Mouse (Mus musculus): ENCODE measurements around the gene Chka. TPM values are rescaled to one million over a fixed set of nuclear protein-coding genes. Genes with fewer than 3 reads are reported as not detected.
A peak's percentile ranks its signal among the peaks of the same experiment; 100 is the strongest.

Gene Chka
- total RNA-seq, 1 experiment = 79.6 TPM

DNA sequence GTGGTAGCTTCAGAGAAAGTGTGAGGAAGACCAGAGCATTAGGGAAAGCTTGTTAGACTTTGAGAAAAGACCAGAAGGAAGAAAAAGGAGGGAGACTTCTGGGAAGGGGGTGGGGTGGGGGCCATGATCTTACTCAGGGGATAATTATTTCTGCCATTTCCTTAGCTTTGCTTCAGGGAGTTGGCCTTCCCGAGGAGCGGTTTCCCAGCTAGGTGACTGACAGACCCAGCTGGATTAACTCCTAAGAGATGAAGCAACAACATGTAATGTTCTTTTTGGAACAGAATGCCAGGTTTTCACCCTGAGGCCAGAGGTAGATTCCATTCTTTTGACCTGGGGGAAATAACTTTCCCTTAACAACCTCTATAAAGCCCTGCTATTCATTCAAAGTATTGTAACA is 11.9 kb upstream of the Chka start:
- Histone ChIP-seq H3K4me3 (ENCODE audit: insufficient read depth in 1 of 2, low read depth in 1 of 2, low read length in 2 of 2, poor library complexity in 1 of 2, severe bottlenecking in 1 of 2) (no peak overlapping the region), H3K36me3 (ENCODE audit: control insufficient read depth, insufficient read depth, low read length, poor library complexity, severe bottlenecking) (no peaks in the 10 kb centered on the region), H3K4me1 (ENCODE audit: control insufficient read depth in 2 of 2, insufficient read depth in 2 of 2, low read length in 2 of 2, poor library complexity in 1 of 2) (peaks cover 22 to 33% of the 10 kb centered on the region in 2 experiments), H3K27ac (ENCODE audit: insufficient read depth, low read depth, low read length, poor library complexity, severe bottlenecking) (peak overlapping the region; percentile 41; the same call in 1 of the 2 replicates), H3K9me3 (ENCODE audit: control insufficient read depth, insufficient read depth, low read depth, low read length) (no peaks in the 10 kb centered on the region), H3K9ac (ENCODE audit: insufficient read depth, low read depth, low read length, poor library complexity, severe bottlenecking) (no peak overlapping the region)
- TF ChIP-seq ZNF384 (IDR thresholded peaks at IDR 0.05; ENCODE audit: low read depth, low read length) = no peak
- TF ChIP-seq CHD2 (IDR thresholded peaks at IDR 0.05; ENCODE audit: low read depth, low read length) = no peak
- TF ChIP-seq HCFC1 (IDR thresholded peaks at IDR 0.05; ENCODE audit: borderline replicate concordance, insufficient read depth, low read length) = no peak
- no peak for TF ChIP-seq ZC3H11A (IDR thresholded peaks at IDR 0.05; ENCODE audit: borderline replicate concordance, low read depth, low read length)
- TF ChIP-seq MAFK (IDR thresholded peaks at IDR 0.05; ENCODE audit: insufficient read depth, low read depth, low read length) = no peak
- DNase-seq (ENCODE audit: low read depth, low spot score) = no peak
- in situ Hi-C loops (cut with MboI; ENCODE audit: low sequenced_read_pairs in 2 of 2, unreplicated experiment in 2 of 2) = no loop called here

DNA sequence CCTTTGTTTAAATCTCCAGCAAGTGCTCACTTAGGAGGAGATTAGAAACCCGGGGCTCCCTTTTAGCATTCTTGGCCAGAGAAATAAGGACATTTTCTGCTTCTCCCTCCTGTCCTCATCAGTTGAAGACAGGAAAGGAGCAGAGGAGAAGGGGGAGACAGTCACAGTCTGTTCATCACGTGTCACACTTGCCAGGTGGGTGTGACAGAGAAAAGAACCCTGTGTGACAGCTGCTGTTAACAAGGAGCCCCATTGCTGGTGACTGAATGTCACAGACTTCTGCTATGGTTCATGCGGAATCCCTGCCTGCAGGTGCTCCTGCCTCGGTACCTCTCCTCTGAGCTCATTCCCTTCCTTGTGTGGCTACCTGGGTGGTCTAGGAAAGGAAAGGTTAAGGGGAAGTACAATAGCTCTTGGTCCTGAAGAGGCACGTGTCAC is 11.3 kb upstream of the Chka start:
- H3K9me3 ChIP-seq (ENCODE audit: control insufficient read depth, insufficient read depth, low read depth, low read length) = no peaks in the 10 kb centered on the region
- in situ Hi-C loops (cut with MboI; ENCODE audit: low sequenced_read_pairs in 2 of 2, unreplicated experiment in 2 of 2) = no loop called here
- no peaks in the 10 kb centered on the region for H3K36me3 ChIP-seq (ENCODE audit: control insufficient read depth, insufficient read depth, low read length, poor library complexity, severe bottlenecking)
- H3K4me3 ChIP-seq (ENCODE audit: insufficient read depth in 1 of 2, low read depth in 1 of 2, low read length in 2 of 2, poor library complexity in 1 of 2, severe bottlenecking in 1 of 2) = no peak overlapping the region
- peaks cover 23 to 38% of the 10 kb centered on the region in 2 experiments for H3K4me1 ChIP-seq (ENCODE audit: control insufficient read depth in 2 of 2, insufficient read depth in 2 of 2, low read length in 2 of 2, poor library complexity in 1 of 2)
- H3K27ac ChIP-seq (ENCODE audit: insufficient read depth, low read depth, low read length, poor library complexity, severe bottlenecking) = peak overlapping the region; percentile 96
- no peak for TF ChIP-seq CHD2 (IDR thresholded peaks at IDR 0.05; ENCODE audit: low read depth, low read length)
- TF ChIP-seq ZNF384 (IDR thresholded peaks at IDR 0.05; ENCODE audit: low read depth, low read length) = no peak
- TF ChIP-seq HCFC1 (IDR thresholded peaks at IDR 0.05; ENCODE audit: borderline replicate concordance, insufficient read depth, low read length) = no peak
- no peak for TF ChIP-seq ZC3H11A (IDR thresholded peaks at IDR 0.05; ENCODE audit: borderline replicate concordance, low read depth, low read length)
- TF ChIP-seq MAFK (IDR thresholded peaks at IDR 0.05; ENCODE audit: insufficient read depth, low read depth, low read length) = no peak
- H3K9ac ChIP-seq (ENCODE audit: insufficient read depth, low read depth, low read length, poor library complexity, severe bottlenecking) = no peak overlapping the region
- peak; percentile 26 for DNase-seq (ENCODE audit: low read depth, low spot score)

DNA sequence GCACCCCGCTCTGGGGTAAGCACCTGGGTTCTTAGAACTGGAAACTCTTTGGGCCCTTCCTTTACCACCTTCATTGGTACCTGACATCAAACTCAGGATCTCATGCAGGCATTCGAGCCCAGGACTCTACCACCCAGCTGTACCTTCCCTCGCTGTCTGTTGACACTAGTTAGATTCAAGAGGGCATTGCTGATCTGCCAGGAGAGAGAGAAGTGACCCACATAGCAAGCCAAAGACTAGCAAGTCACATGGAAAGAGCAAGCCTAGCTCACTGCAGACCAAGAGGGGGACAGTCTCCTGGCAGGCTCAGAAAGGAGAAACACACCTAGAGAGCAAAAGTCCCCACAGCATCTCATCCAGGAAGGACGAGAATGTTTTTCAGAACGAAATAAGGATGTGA is 10.9 kb upstream of the Chka start:
- Histone ChIP-seq H3K9me3 (ENCODE audit: control insufficient read depth, insufficient read depth, low read depth, low read length) (no peaks in the 10 kb centered on the region), H3K27ac (ENCODE audit: insufficient read depth, low read depth, low read length, poor library complexity, severe bottlenecking) (peak overlapping the region; percentile 96), H3K4me1 (ENCODE audit: control insufficient read depth in 2 of 2, insufficient read depth in 2 of 2, low read length in 2 of 2, poor library complexity in 1 of 2) (peaks cover 23 to 41% of the 10 kb centered on the region in 2 experiments), H3K36me3 (ENCODE audit: control insufficient read depth, insufficient read depth, low read length, poor library complexity, severe bottlenecking) (no peaks in the 10 kb centered on the region), H3K4me3 (ENCODE audit: insufficient read depth in 1 of 2, low read depth in 1 of 2, low read length in 2 of 2, poor library complexity in 1 of 2, severe bottlenecking in 1 of 2) (0 out of 4 replicates have a peak overlapping the region, but pooled peaks of 1 of the 2 experiments have one; percentile 6), H3K9ac (ENCODE audit: insufficient read depth, low read depth, low read length, poor library complexity, severe bottlenecking) (peak overlapping the region; percentile 45; the same call in 1 of the 2 replicates)
- in situ Hi-C loops (cut with MboI; ENCODE audit: low sequenced_read_pairs in 2 of 2, unreplicated experiment in 2 of 2) = no loop called here
- TF ChIP-seq HCFC1 (IDR thresholded peaks at IDR 0.05; ENCODE audit: borderline replicate concordance, insufficient read depth, low read length) = no peak
- no peak for TF ChIP-seq ZNF384 (IDR thresholded peaks at IDR 0.05; ENCODE audit: low read depth, low read length)
- TF ChIP-seq MAFK (IDR thresholded peaks at IDR 0.05; ENCODE audit: insufficient read depth, low read depth, low read length) = no peak
- no peak for TF ChIP-seq ZC3H11A (IDR thresholded peaks at IDR 0.05; ENCODE audit: borderline replicate concordance, low read depth, low read length)
- no peak for TF ChIP-seq CHD2 (IDR thresholded peaks at IDR 0.05; ENCODE audit: low read depth, low read length)
- DNase-seq (ENCODE audit: low read depth, low spot score) = no peak

DNA sequence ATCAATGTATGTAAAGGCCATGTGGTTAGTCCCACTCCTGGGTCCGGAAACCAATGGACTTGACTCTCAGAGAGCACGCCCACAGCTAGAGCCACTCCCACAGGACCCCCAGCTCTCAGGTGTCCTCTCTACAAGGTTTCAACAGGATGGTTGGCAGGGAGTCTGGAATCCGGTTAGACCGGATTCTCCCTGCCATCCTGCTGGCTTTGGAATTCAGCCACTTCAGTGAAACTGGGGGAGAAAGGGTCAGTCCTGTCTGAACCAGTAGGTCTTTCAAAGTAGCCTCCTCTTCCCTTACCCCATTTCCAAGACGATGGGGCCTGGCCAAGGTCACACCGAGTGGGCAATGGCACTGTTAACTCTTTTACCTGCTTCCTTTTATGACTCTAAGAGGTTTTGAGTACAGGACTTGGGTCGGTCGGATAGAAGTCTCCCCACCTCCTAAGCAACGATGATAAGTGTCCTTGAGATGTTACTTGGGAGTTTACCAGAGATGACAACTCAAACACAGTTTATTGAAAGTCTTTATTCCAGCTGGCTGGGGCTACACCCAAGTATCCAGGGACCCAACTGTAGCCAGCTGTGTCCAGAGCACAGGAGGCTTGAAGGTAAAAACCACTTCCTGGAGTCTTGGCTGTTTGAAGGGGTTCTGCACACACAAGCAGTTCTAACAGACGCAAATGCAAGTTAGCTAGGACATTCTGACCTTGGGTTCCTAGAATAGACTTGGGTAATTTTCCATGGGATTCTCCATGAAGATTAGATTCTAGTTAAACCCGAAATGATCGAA is 9.0 kb upstream of the Chka start:
- Histone ChIP-seq H3K36me3 (ENCODE audit: control insufficient read depth, insufficient read depth, low read length, poor library complexity, severe bottlenecking) (no peaks in the 10 kb centered on the region), H3K9ac (ENCODE audit: insufficient read depth, low read depth, low read length, poor library complexity, severe bottlenecking) (peak overlapping the region; percentile 54), H3K27ac (ENCODE audit: insufficient read depth, low read depth, low read length, poor library complexity, severe bottlenecking) (peak overlapping the region; percentile 98), H3K4me1 (ENCODE audit: control insufficient read depth in 2 of 2, insufficient read depth in 2 of 2, low read length in 2 of 2, poor library complexity in 1 of 2) (peaks cover 22 to 51% of the 10 kb centered on the region in 2 experiments), H3K4me3 (ENCODE audit: insufficient read depth in 1 of 2, low read depth in 1 of 2, low read length in 2 of 2, poor library complexity in 1 of 2, severe bottlenecking in 1 of 2) (peak overlapping the region; percentile 2 to 31; a peak in 2 of 4 replicates), H3K9me3 (ENCODE audit: control insufficient read depth, insufficient read depth, low read depth, low read length) (no peaks in the 10 kb centered on the region)
- in situ Hi-C loops (cut with MboI; ENCODE audit: low sequenced_read_pairs in 2 of 2, unreplicated experiment in 2 of 2) = no loop called here
- peak; percentile 71 for DNase-seq (ENCODE audit: low read depth, low spot score)
- TF ChIP-seq MAFK (IDR thresholded peaks at IDR 0.05; ENCODE audit: insufficient read depth, low read depth, low read length) = 0 out of 2 replicates have a peak, but pooled peaks have one; percentile 7
- TF ChIP-seq CHD2 (IDR thresholded peaks at IDR 0.05; ENCODE audit: low read depth, low read length) = peak; percentile 76
- no peak for TF ChIP-seq ZNF384 (IDR thresholded peaks at IDR 0.05; ENCODE audit: low read depth, low read length)
- TF ChIP-seq ZC3H11A (IDR thresholded peaks at IDR 0.05; ENCODE audit: borderline replicate concordance, low read depth, low read length) = no peak

Measured in ES-E14 (cell line).